Mouse (Mus musculus): ENCODE measurements around the gene Ift81. TPM values are rescaled to one million over a fixed set of nuclear protein-coding genes. Genes with fewer than 3 reads are reported as not detected.
A peak's percentile ranks its signal among the peaks of the same experiment; 100 is the strongest.

The Ift81 gene
- polyA plus RNA-seq, 1 experiment from 2014 or later, result 29.5 TPM

DNA sequence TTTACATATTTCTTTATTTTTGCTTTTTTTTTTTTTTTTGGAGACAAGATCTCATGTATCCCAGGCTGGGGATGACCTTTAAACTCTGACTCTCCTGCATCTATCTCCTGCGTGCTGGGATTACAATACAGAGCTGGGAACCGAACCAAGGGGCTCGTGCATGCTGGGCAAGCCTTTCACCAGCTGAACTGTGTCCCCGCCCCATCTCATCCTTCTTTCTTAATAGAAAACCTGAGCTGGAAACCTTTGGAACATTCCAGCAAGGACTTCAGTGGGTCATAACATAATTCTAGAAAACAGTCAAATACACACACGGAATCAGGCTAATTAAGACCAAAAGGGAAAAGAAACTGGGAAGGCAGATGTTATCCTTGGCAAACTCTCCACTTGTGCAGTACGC, 102.3 kb downstream of the Ift81 start:
- no peak overlapping the region for H3K4me2 ChIP-seq (replicated peaks; ENCODE audit: low read depth, low read length)
- H3K9me3 ChIP-seq (ENCODE audit: low read length), result no peaks in the 10 kb centered on the region
- ATAC-seq, result no peak
- H3K36me3 ChIP-seq (ENCODE audit: insufficient read depth, low read length), result no peaks in the 10 kb centered on the region
- no peak overlapping the region for H3K9ac ChIP-seq (replicated peaks; ENCODE audit: low read depth)
- no peak overlapping the region for H3K27ac ChIP-seq (ENCODE audit: low read length)
- WGBS, result 63% methylated on average over 6 of the region's 6 CpGs
- TF ChIP-seq EP300 (IDR thresholded peaks at IDR 0.05), result no peak
- TF ChIP-seq CTCF (IDR thresholded peaks at IDR 0.05), result no peak
- no peak overlapping the region for H3K4me3 ChIP-seq (ENCODE audit: low read depth, low read length)
- H3K4me1 ChIP-seq (ENCODE audit: insufficient read depth, low read depth, low read length), result peaks cover 4% of the 10 kb centered on the region
- H3K27me3 ChIP-seq (replicated peaks; ENCODE audit: insufficient read depth, low read length), result no peaks in the 10 kb centered on the region
- no peak for DNase-seq (ENCODE audit: low spot score)

DNA sequence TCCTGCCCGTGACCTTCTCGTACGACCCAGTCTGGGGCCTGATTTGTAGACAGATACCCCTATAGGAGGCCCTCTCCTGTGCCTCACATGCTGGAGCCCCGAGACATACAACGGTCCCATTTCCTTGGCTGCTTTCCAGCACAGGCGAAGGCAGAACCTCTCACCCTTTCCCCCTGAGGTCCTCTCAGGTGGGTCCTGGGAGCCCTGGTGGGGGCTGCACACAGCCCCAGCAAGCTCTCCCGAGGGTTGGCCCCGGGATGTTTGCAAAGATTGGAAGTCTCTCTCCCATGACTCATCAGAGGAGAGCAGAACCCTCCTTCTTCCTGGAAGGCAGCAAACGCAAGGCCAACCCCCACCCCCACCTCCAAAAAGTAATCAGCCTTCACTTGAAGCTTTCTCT, 102.9 kb downstream of the Ift81 start:
- Histone ChIP-seq H3K4me1 (ENCODE audit: insufficient read depth, low read depth, low read length) (peaks cover 4% of the 10 kb centered on the region), H3K9ac (replicated peaks; ENCODE audit: low read depth) (no peak overlapping the region), H3K36me3 (ENCODE audit: insufficient read depth, low read length) (no peaks in the 10 kb centered on the region), H3K9me3 (ENCODE audit: low read length) (no peaks in the 10 kb centered on the region), H3K4me2 (replicated peaks; ENCODE audit: low read depth, low read length) (no peak overlapping the region), H3K27me3 (replicated peaks; ENCODE audit: insufficient read depth, low read length) (no peaks in the 10 kb centered on the region), H3K4me3 (ENCODE audit: low read depth, low read length) (no peak overlapping the region), H3K27ac (ENCODE audit: low read length) (peak overlapping the region; percentile 8; the same call in 1 of the 2 replicates)
- 0 out of 2 replicates have a peak, but pooled peaks have one; percentile 10 for TF ChIP-seq EP300 (IDR thresholded peaks at IDR 0.05)
- no peak for TF ChIP-seq CTCF (IDR thresholded peaks at IDR 0.05)
- WGBS, result 19% methylated on average over 9 of the region's 9 CpGs
- ATAC-seq, result peak; percentile 58
- DNase-seq (ENCODE audit: low spot score), result peak; percentile 74

DNA sequence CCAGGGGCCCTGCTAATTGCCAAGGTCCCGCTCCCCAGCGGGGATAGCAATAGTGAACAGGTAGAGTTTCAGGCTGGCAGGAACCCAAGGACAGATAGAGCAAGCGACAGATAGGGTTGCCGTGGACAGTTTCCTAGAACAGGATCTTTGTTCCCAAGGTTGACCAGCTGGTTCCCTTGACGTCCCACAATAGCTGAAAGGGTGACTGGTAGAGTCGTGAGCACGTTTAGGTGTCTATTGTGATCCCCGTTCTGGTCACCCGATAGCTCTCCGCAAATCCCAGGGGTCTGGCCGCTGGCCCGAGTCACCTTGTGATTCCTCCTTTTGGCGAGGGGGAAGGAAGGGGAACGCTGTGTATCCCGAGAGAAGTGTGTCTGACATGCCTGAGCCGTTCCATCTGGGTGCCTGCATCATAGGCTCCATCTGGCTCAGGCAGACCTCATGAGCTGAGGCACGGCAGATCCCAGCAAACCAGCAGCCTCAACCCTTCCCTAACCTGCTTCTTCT, 103.6 kb downstream of the Ift81 start:
- no peak overlapping the region for H3K4me2 ChIP-seq (replicated peaks; ENCODE audit: low read depth, low read length)
- no peak overlapping the region for H3K9ac ChIP-seq (replicated peaks; ENCODE audit: low read depth)
- TF ChIP-seq CTCF (IDR thresholded peaks at IDR 0.05) (no peak), EP300 (IDR thresholded peaks at IDR 0.05) (peak; percentile 55)
- no peak overlapping the region for H3K27ac ChIP-seq (ENCODE audit: low read length)
- ATAC-seq (peak; percentile 69), DNase-seq (ENCODE audit: low spot score) (peak; percentile 74)
- no peaks in the 10 kb centered on the region for H3K9me3 ChIP-seq (ENCODE audit: low read length)
- WGBS, result 46% methylated on average over 17 of the region's 17 CpGs
- no peaks in the 10 kb centered on the region for H3K27me3 ChIP-seq (replicated peaks; ENCODE audit: insufficient read depth, low read length)
- H3K4me1 ChIP-seq (ENCODE audit: insufficient read depth, low read depth, low read length), result peaks cover 4% of the 10 kb centered on the region
- no peaks in the 10 kb centered on the region for H3K36me3 ChIP-seq (ENCODE audit: insufficient read depth, low read length)
- H3K4me3 ChIP-seq (ENCODE audit: low read depth, low read length), result no peak overlapping the region

DNA sequence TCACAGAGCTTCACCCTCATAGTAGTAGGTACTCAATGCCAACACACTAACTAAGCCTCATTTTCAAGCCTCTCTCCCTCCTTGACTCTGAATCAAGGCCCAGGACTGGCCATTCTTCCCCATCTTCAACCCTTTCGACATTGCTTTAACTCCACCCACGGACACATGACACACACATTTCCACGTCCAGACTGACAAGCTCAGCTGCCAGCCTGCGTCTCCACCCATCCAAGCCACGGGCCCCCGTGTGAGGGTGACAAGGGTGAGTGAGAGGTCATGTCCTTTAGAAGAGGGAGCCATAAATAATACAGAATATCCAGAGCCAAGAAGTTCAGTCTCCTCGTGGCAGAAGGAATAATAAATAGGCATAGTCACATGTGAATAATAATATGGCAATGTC, 104.7 kb downstream of the Ift81 start:
- H3K4me2 ChIP-seq (replicated peaks; ENCODE audit: low read depth, low read length), result no peak overlapping the region
- no peak for ATAC-seq
- 36% methylated on average over 7 of the region's 7 CpGs for WGBS
- peaks cover 4% of the 10 kb centered on the region for H3K4me1 ChIP-seq (ENCODE audit: insufficient read depth, low read depth, low read length)
- H3K9ac ChIP-seq (replicated peaks; ENCODE audit: low read depth), result no peak overlapping the region
- H3K27me3 ChIP-seq (replicated peaks; ENCODE audit: insufficient read depth, low read length), result no peaks in the 10 kb centered on the region
- no peaks in the 10 kb centered on the region for H3K36me3 ChIP-seq (ENCODE audit: insufficient read depth, low read length)
- H3K9me3 ChIP-seq (ENCODE audit: low read length), result no peaks in the 10 kb centered on the region
- H3K27ac ChIP-seq (ENCODE audit: low read length), result no peak overlapping the region
- TF ChIP-seq CTCF (IDR thresholded peaks at IDR 0.05), result no peak
- no peak for TF ChIP-seq EP300 (IDR thresholded peaks at IDR 0.05)
- DNase-seq (ENCODE audit: low spot score), result no peak
- H3K4me3 ChIP-seq (ENCODE audit: low read depth, low read length), result no peak overlapping the region

DNA sequence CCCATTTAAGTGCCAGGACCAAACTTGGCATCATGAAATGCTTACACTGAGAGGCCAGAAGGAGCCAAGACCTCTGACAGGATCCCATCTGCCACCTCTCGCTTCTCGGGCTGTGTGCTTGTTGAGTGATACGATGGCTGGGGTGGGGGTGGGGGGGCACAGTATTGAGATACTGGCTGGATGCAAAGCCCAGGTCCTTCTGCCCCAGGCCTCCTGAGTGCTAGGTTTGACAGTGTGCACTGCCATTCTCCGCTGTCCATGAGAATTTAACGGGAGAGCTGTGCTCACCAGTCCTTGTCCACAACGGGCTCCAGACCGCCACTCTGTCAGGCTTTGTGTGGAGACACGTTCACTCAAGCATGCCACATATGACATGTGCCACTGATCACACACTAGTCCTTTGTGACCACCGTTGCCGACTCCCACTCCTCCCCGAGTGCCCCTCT, 105.4 kb downstream of the Ift81 start:
- DNase-seq (ENCODE audit: low spot score) (no peak), ATAC-seq (no peak)
- Histone ChIP-seq H3K36me3 (ENCODE audit: insufficient read depth, low read length) (no peaks in the 10 kb centered on the region), H3K4me1 (ENCODE audit: insufficient read depth, low read depth, low read length) (peaks cover 2% of the 10 kb centered on the region), H3K9me3 (ENCODE audit: low read length) (no peaks in the 10 kb centered on the region), H3K27ac (ENCODE audit: low read length) (no peak overlapping the region), H3K4me3 (ENCODE audit: low read depth, low read length) (no peak overlapping the region), H3K9ac (replicated peaks; ENCODE audit: low read depth) (no peak overlapping the region), H3K4me2 (replicated peaks; ENCODE audit: low read depth, low read length) (no peak overlapping the region), H3K27me3 (replicated peaks; ENCODE audit: insufficient read depth, low read length) (no peaks in the 10 kb centered on the region)
- TF ChIP-seq CTCF (IDR thresholded peaks at IDR 0.05), result no peak
- TF ChIP-seq EP300 (IDR thresholded peaks at IDR 0.05), result no peak
- WGBS, result 87% methylated on average over 11 of the region's 11 CpGs

DNA sequence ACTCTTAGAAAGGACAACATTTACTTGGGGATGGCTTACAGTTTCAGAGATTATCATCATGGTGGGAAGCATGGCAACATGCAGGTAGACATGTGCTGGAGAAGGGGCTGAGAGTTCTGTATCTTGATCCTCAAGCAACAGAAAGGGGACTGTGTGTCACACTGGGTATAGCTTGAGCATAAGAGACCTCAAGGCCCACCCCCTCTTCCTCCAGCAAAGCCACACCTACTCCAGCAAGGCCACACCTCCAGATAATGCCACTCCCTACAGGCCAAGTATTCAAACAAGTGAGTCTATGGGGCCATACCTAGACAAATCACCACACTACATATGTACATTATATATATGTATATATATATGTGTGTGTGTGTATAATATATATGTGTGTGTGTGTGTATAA, 106.9 kb downstream of the Ift81 start:
- Histone ChIP-seq H3K4me2 (replicated peaks; ENCODE audit: low read depth, low read length) (no peak overlapping the region), H3K4me3 (ENCODE audit: low read depth, low read length) (no peak overlapping the region), H3K9me3 (ENCODE audit: low read length) (no peaks in the 10 kb centered on the region), H3K9ac (replicated peaks; ENCODE audit: low read depth) (no peak overlapping the region), H3K36me3 (ENCODE audit: insufficient read depth, low read length) (no peaks in the 10 kb centered on the region), H3K4me1 (ENCODE audit: insufficient read depth, low read depth, low read length) (no peaks in the 10 kb centered on the region; the same call in 1 of the 2 replicates), H3K27me3 (replicated peaks; ENCODE audit: insufficient read depth, low read length) (no peaks in the 10 kb centered on the region), H3K27ac (ENCODE audit: low read length) (no peak overlapping the region)
- no peak for ATAC-seq
- TF ChIP-seq CTCF (IDR thresholded peaks at IDR 0.05) (no peak), EP300 (IDR thresholded peaks at IDR 0.05) (no peak)
- peak; percentile 3 for DNase-seq (ENCODE audit: low spot score)

DNA sequence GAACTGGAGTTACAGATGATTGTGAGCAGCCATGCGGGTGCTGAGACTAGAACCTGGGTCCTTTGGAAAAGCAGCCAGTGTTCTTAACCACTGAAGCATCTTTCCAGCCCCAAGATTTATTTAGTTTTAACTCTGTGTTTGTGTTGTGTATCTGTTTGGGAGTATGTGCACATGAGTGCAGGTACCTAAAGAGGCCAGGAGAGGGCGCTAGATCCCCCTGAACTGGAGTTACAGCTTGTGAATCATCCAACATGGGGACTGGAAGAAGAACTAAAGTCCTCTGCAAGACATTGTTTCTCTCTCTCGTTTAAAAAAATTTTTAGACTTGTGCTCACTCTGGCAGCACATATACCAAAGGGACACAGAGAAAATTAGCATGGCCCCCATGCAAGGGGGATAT, 107.9 kb downstream of the Ift81 start:
- no peaks in the 10 kb centered on the region for H3K27me3 ChIP-seq (replicated peaks; ENCODE audit: insufficient read depth, low read length)
- ATAC-seq (no peak), DNase-seq (ENCODE audit: low spot score) (peak; percentile 4)
- no peaks in the 10 kb centered on the region; the same call in 1 of the 2 replicates for H3K4me1 ChIP-seq (ENCODE audit: insufficient read depth, low read depth, low read length)
- no peak overlapping the region for H3K9ac ChIP-seq (replicated peaks; ENCODE audit: low read depth)
- no peaks in the 10 kb centered on the region for H3K36me3 ChIP-seq (ENCODE audit: insufficient read depth, low read length)
- WGBS, result 80% methylated on average over 3 of the region's 3 CpGs
- H3K4me3 ChIP-seq (ENCODE audit: low read depth, low read length), result no peak overlapping the region
- H3K27ac ChIP-seq (ENCODE audit: low read length), result no peak overlapping the region
- H3K4me2 ChIP-seq (replicated peaks; ENCODE audit: low read depth, low read length), result no peak overlapping the region
- peak; percentile 31; the same call in 1 of the 2 replicates for TF ChIP-seq CTCF (IDR thresholded peaks at IDR 0.05)
- TF ChIP-seq EP300 (IDR thresholded peaks at IDR 0.05), result no peak
- H3K9me3 ChIP-seq (ENCODE audit: low read length), result no peaks in the 10 kb centered on the region
